In genomic region chr10:117687018-117687417, GRCm38 (mm10) we compare ENCODE assay signal across 11 mouse cellular contexts.
"Had no signal": no experiment of that assay in that cellular context is flagged by ENCODE, and none has a peak within 500 bp of the region (broad histone marks: within the 10 kb centered on the region; RNA-seq: fewer than 3 reads in every experiment).

No protein-coding gene starts in this region.

- DNase-seq: retina, postnatal 1 day; right cerebral cortex, adult 18-20 months; right cerebral cortex, postnatal 14 days; right cerebral cortex, postnatal 25 days; right cerebral cortex, postnatal 4 days; spleen, adult 18-20 months; thymus, adult 18-20 months; thymus, adult 2 months; thymus, postnatal 14 days; thymus, postnatal 36 days; thymus, postnatal 4 days had no signal
